Mouse (Mus musculus) hindbrain, embryonic 11.5 days (tissue): ENCODE measurements around the gene Faf1. TPM values are rescaled to one million over a fixed set of nuclear protein-coding genes. Genes with fewer than 3 reads are reported as not detected.
A peak's percentile ranks its signal among the peaks of the same experiment; 100 is the strongest.

Experiments used
- ATAC-seq: fragments of 200-750 bp; cut with Nextera tagmentation; 2 replicates; pipeline ENCODE4 v1.8.0; 2017; ENCODE audit warnings: mild to moderate bottlenecking, moderate TSS enrichment, moderate library complexity; ENCODE audit not compliant: low FRiP score
- DNase-seq: peaks from one replicate; pipeline ENCODE4 v3.0.0-alpha.2; 2015; ENCODE audit warnings: low spot score
- H3K27ac ChIP-seq: fragments of 300-500 bp; sonication (generic); 2 replicates; pipeline ENCODE4 v1.5.1; 2014; ENCODE audit warnings: mild to moderate bottlenecking, low read depth, low read length
- H3K27me3 ChIP-seq: fragments of 300-500 bp; sonication (generic); 2 replicates; pipeline ENCODE4 v1.6.1; 2014; ENCODE audit warnings: mild to moderate bottlenecking, low read length, moderate library complexity, mixed read lengths; ENCODE audit not compliant: control insufficient read depth, insufficient read depth
- H3K36me3 ChIP-seq: fragments of 300-500 bp; sonication (generic); 2 replicates; pipeline ENCODE4 v1.6.1; 2014; ENCODE audit warnings: mild to moderate bottlenecking, low read length, moderate library complexity, mixed read lengths; ENCODE audit not compliant: control insufficient read depth, insufficient read depth
- H3K4me1 ChIP-seq: fragments of 300-500 bp; sonication (generic); replicated peaks from 2 replicates; pipeline ENCODE4 v1.6.1; 2014; ENCODE audit warnings: low read length, mixed read lengths; ENCODE audit not compliant: control insufficient read depth, insufficient read depth
- H3K4me2 ChIP-seq: fragments of 300-500 bp; sonication (generic); replicated peaks from 2 replicates; pipeline ENCODE4 v1.6.1; 2014; ENCODE audit warnings: mild to moderate bottlenecking, low read depth, low read length
- H3K4me3 ChIP-seq: fragments of 300-500 bp; sonication (generic); 2 replicates; pipeline ENCODE4 v1.5.1; 2014; ENCODE audit warnings: low read depth, low read length
- H3K9ac ChIP-seq: fragments of 300-500 bp; sonication (generic); 2 replicates; pipeline ENCODE4 v1.6.1; 2014; ENCODE audit warnings: low read depth, low read length
- H3K9me3 ChIP-seq: fragments of 300-500 bp; sonication (generic); 2 replicates; pipeline ENCODE4 v1.6.1; 2016; ENCODE audit warnings: low read length; ENCODE audit not compliant: control insufficient read depth
- WGBS: fragments of 180-500 bp; shearing (Covaris S2); extraction: QIAGEN DNeasy Blood & Tissue Kit; methylation state at CpG from one replicate; pipeline ENCODE4 v1.1.7; 2014; 5-methylcytosine and 5-hydroxymethylcytosine counted together
- polyA plus RNA-seq: library from polyadenylated mRNA; unstranded; fragments of >200 nt; fragmentation: Nextera tagmentation; extraction: Ambion mirVana; gene quantifications from 2 replicates; pipeline ENCODE4 v1.2.1, GENCODE M21; 2014

Faf1 gene
- polyA plus RNA-seq, 1 experiment from 2014 or later: 41.5 TPM

DNA sequence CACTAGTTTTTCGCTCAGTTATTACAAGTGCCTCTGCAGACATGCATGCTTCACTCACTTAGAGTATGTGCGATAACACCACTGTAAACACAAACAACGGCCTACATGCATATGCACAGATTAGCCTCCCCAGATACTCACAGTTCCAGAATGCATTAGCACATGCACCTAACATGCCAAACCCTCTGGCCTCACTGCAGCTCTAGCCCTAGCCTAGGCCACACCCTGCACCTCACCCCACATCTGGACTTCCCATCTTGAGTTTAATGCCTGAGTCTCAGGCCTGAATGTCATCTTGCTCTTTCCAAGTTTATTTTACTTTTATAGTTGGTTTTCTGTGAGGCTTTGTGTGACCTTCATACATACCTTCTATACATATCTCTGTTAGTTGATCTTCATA is 272.9 kb downstream of the Faf1 start:
- no peaks in the 10 kb centered on the region for H3K9me3 ChIP-seq
- no peak overlapping the region for H3K4me2 ChIP-seq
- no peak overlapping the region for H3K4me3 ChIP-seq
- H3K36me3 ChIP-seq: no peaks in the 10 kb centered on the region
- no peaks in the 10 kb centered on the region for H3K27me3 ChIP-seq
- H3K9ac ChIP-seq: no peak overlapping the region
- no peak overlapping the region for H3K27ac ChIP-seq
- 96% methylated on average over 3 of the region's 3 CpGs for WGBS
- DNase-seq (no peak), ATAC-seq (no peak)
- no peaks in the 10 kb centered on the region for H3K4me1 ChIP-seq

DNA sequence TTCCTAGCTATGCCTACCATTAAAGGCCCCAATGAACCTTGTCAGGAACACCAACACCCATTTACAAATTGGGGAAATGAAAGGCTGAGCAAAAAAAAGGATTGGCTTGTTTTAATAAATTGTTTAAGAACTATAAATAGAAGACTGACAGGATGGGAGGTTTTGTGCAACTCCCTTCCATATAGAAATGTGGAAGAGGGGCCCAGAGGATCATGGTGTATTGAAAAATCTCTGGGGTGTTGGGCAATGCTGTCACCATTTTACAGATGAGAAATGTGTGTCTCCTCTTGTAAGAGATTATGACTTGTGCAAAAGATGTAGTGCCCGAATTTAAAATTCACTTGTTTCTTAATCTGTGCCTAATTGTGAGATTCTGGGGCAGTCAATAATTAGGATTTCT is 277.1 kb downstream of the Faf1 start:
- Histone ChIP-seq H3K27me3 (no peaks in the 10 kb centered on the region), H3K36me3 (no peaks in the 10 kb centered on the region), H3K9me3 (no peaks in the 10 kb centered on the region), H3K4me1 (no peaks in the 10 kb centered on the region), H3K4me2 (no peak overlapping the region), H3K27ac (no peak overlapping the region), H3K9ac (no peak overlapping the region), H3K4me3 (no peak overlapping the region)
- ATAC-seq (no peak), DNase-seq (no peak)
- WGBS: 92% methylated on average over 1 of the region's 1 CpGs

DNA sequence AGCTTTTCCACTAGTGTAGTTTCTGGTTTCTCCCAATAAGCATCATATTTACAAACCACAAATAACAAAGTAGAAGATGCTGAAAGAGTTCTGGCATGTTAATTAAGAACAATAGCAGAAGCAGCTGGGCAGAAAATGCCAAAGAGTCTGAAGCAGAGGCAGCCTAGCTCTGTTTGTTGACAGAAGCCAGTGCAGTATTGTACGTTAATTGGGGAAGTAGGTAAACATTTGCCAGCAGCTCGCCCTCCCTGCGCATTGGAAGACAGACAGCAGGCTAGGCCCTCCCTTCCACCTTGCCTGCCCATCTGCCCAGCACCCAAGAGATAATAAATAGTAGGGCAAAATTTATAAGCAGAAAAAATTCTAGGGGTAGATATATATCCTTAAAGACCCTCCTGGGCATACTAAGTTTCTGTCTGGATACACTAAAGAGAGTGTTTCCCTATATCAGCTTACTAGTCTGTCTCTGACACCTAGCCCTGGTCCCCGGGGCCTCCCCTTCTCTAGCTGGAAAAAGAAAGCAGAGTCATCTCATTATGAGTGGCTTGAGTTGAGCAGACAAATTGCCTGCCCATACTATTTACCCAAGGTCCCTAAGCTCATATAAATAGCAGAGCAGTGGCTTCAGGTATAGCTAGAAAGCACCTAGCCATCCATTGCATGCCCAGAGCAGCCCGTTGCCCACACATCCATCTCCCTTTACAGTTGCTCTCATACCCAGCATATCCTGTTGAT is 284.0 kb downstream of the Faf1 start:
- no peak overlapping the region for H3K9ac ChIP-seq
- no peak overlapping the region for H3K27ac ChIP-seq
- H3K27me3 ChIP-seq: no peaks in the 10 kb centered on the region
- no peaks in the 10 kb centered on the region for H3K9me3 ChIP-seq
- H3K4me1 ChIP-seq: no peaks in the 10 kb centered on the region
- WGBS: 69% methylated on average over 5 of the region's 5 CpGs
- H3K36me3 ChIP-seq: no peaks in the 10 kb centered on the region
- ATAC-seq (no peak), DNase-seq (no peak)
- H3K4me2 ChIP-seq: no peak overlapping the region
- H3K4me3 ChIP-seq: no peak overlapping the region

DNA sequence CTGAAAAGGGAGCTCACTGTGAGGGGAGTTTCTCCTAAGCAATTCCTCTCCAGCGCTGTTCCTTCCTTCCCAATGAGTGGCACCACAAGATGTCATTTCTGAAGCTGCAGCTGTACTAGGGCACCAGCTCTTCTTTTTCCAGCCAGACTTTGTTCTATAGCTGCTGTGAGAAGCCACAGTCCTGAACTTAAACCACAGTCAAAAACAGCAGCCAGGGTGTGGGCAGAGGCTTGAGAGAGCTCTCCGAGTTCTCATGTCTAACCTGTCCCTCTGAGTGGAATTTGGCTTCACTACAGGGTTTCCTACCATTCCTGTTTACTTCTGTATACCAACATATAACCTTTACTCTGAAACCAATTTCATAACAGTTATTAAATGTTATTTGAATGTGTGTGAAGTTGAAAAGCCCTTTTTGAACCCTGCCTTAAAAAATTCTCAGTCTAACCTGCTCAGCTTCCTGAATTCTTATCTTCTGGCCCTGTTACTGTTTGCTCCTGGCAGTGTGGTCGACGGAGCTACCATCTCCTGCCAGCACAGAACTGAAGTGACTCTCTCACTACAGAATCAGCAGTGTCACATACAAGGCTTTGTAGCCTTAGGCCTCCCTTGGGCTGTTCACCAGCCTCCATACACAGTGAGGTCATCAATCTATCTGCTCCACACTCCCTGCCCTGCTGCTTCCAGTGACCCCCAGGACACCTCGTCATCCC is 287.3 kb downstream of the Faf1 start:
- Histone ChIP-seq H3K36me3 (no peaks in the 10 kb centered on the region), H3K27me3 (no peaks in the 10 kb centered on the region), H3K4me1 (no peaks in the 10 kb centered on the region), H3K4me3 (no peak overlapping the region), H3K4me2 (no peak overlapping the region), H3K9me3 (no peaks in the 10 kb centered on the region), H3K27ac (no peak overlapping the region), H3K9ac (no peak overlapping the region)
- DNase-seq (no peak), ATAC-seq (no peak)
- WGBS: 82% methylated on average over 5 of the region's 5 CpGs

DNA sequence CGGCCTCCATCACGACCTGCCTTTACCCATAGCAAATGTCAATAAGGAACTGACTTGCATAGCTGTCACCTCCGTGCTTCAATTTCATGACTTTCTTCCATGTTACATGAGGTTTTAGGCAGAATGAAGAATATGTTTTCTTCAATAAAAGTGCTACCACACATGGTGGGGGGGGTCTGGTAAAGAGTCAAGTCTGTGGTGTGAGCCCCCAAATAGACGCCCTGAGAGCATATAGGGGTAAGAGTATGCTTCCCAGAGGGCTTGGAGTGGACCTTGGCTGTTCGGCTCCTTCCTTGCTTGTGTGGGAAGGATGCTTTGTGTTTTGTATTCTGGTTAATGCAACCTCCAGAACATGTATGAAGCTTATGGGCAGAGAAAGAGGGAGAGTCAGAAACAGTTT is 293.2 kb downstream of the Faf1 start:
- H3K4me3 ChIP-seq: no peak overlapping the region
- H3K9me3 ChIP-seq: no peaks in the 10 kb centered on the region
- H3K4me1 ChIP-seq: no peaks in the 10 kb centered on the region
- H3K36me3 ChIP-seq: no peaks in the 10 kb centered on the region
- peaks cover 36% of the 10 kb centered on the region for H3K27me3 ChIP-seq
- ATAC-seq: no peak
- no peak overlapping the region for H3K4me2 ChIP-seq
- no peak for DNase-seq
- no peak overlapping the region for H3K9ac ChIP-seq
- H3K27ac ChIP-seq: no peak overlapping the region
- WGBS: 86% methylated on average over 5 of the region's 5 CpGs

DNA sequence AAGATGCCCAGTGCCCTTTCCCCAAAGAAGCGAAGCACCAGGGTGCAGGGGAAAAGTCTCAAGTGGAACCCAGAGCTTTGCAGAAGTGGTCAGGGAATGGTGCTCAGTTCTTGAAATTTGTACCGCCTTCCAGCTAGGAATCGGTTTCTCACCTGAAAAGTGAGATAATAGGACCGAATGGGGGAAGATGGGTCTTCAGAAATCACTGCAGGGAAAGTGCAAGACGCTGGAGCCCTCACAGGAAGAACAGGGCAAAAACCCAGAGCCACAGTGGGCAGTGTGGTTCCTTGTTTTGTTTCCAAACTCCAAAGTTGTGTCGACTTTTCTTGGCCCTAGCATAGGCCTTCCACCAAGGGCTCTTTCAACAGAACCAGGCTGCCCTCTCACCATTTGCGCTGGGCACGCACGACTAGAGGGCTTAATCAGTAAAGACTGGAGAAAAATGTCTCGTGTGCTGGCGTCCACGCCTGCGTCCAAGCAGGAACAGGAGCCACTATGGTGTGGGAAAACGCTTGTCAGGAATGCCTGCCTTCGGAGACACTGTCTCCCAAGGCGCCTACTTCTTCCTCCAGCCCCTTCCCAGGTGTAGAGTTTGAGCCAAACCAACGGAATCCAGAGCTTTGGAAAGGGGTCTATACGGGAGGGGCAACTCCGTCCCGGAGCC is 297.7 kb downstream of the Faf1 start:
- Histone ChIP-seq H3K27me3 (peaks cover 82% of the 10 kb centered on the region), H3K9me3 (no peaks in the 10 kb centered on the region), H3K4me1 (peaks cover 14% of the 10 kb centered on the region), H3K4me3 (no peak overlapping the region), H3K4me2 (no peak overlapping the region), H3K36me3 (no peaks in the 10 kb centered on the region), H3K27ac (no peak overlapping the region), H3K9ac (no peak overlapping the region)
- DNase-seq: peak; percentile 47
- WGBS: 2% methylated on average over 20 of the region's 20 CpGs
- no peak for ATAC-seq

DNA sequence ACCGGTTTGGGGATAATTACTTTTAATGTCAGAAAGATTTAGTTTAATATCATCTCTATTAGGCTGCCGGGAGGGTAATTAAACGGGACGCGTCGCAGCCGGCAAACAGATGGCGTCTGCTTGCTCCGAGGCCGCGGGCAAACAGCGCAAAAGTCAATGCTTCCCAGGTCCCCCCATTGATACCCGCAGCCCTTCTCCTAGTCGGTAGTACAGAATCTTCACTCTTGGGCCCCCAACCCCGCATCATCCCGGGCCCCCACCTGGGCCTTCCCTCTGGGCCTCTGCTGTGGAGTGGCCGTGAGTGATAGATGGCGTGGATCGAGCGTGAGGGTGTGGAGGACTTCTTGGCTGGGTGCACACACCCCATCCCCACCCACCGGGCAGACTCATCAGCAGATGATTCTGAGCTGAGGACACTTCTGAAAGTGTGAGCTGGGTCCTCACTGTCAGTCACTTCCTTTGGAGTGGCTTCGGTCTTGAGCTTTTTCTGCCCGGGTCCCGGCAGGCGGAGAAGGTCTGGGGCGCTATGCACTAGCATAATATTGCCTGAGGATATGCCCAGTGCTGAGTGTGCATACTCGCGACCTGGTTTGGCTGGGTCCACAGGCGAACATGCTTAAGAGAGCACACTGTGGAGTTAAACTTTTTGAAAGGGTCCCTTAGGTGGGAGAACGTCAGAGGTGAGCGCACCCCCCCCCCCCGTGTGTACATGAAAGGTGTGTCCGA is 298.4 kb downstream of the Faf1 start:
- no peak overlapping the region for H3K4me3 ChIP-seq
- no peak for ATAC-seq
- peak; percentile 45 for DNase-seq
- WGBS: 3% methylated on average over 33 of the region's 33 CpGs
- H3K27me3 ChIP-seq: peaks cover 88% of the 10 kb centered on the region
- no peaks in the 10 kb centered on the region for H3K36me3 ChIP-seq
- no peaks in the 10 kb centered on the region for H3K9me3 ChIP-seq
- H3K27ac ChIP-seq: no peak overlapping the region
- H3K4me2 ChIP-seq: no peak overlapping the region
- no peak overlapping the region for H3K9ac ChIP-seq
- peaks cover 15% of the 10 kb centered on the region for H3K4me1 ChIP-seq

DNA sequence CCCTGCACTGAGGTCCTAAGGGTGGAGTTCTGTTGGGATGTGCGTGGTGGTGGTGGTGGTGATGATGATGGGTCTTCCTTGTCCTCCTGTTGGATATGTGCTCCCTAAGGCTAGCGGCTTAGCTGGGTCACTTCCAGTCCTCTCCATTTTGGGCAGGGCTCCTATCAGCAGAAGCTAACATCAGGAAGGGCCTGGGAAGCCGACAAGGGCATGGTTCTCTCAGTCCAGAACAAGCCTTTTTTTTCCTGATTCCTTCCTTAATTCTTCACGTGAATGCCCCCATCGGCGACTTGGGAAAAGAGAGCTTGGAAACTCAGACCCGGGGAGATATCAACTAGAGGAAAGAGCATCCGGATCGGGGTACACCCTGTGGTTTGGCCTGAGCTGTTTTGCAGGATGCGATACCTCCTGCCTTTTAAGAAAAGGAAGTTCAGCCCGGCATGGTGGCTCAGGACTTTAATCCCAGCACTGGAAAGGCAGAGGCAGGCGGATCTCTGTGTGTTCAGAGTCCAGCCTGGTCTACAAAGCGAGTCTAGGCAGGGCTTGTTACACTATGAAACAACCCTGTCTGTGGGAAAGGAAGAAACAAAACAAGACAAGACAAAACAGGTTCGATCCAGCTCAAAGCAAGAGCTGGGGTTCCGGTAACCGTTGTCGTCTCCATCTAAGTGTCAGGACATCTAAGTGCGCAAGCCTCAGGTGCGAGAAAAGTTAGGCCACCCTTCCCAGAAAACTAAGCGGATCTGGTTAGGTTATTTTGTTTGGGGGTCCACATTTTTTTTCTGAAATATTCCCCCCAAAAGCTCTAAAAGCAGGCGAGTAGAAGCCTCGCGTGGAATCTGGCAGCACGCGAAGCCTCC is 299.2 kb downstream of the Faf1 start:
- H3K4me3 ChIP-seq: no peak overlapping the region
- DNase-seq: peak; percentile 58
- H3K27me3 ChIP-seq: peaks cover 92% of the 10 kb centered on the region
- no peak for ATAC-seq
- H3K27ac ChIP-seq: no peak overlapping the region
- no peak overlapping the region for H3K4me2 ChIP-seq
- no peaks in the 10 kb centered on the region for H3K9me3 ChIP-seq
- WGBS: 8% methylated on average over 25 of the region's 25 CpGs
- H3K9ac ChIP-seq: no peak overlapping the region
- no peaks in the 10 kb centered on the region for H3K36me3 ChIP-seq
- peaks cover 18% of the 10 kb centered on the region for H3K4me1 ChIP-seq
